Mouse (Mus musculus): ENCODE results near the gene Bco1.

Bco1 gene

DNA sequence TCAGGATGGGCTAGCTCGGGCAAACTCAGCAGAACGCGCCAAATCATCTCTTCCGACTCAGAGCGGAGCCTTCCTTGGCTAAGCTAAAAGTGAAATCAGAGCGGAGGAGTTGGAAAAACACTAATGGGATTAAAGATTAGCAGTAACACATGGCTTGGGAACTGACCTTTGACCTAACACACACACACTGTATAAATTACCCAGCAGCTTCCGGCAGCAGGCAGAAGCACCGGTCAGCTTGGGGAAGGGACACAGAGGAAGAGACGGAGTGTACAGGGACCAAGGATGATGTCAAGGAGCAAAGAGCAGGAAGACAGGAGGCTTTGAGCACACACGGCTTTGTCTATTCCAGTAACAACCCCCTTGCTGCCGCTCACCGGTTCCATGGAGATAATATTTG, at the start of gene Bco1:
Gene Bco1, plus strand, starts transcription at position 208 of the 400 bp plus-strand sequence.
- WGBS: 83% methylated on average over 12 of the region's 12 CpGs

- 70% methylated on average over 7 of the region's 7 CpGs for WGBS
These were observed 46.2 kb upstream of the Bco1 start for GRCm38 (mm10) chr8:117049444-117049843.

DNA sequence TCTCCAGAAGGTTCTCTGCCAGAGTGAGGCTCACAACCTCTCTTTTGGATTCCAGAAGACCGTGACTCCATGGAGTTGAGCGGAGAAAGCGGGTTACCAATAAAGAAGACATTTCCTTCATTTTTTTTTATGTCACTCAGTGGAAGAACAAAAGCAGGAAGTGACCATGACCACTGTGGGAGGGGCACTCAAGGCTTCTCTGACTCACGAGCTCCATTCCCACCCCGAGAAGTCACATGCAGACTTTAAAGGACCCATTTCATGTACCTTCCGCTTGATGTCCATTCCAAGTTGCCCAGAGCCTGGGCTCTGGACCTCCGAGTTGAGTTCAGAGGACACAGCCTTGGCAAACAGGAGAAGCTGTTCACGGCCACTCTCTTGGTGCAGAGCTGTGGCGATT, 44.9 kb upstream of the Bco1 start:
- WGBS: 85% methylated on average over 9 of the region's 9 CpGs

GRCm38 (mm10) chr8:117051316-117051715, 44.3 kb upstream of the Bco1 start:
- 73% methylated on average over 9 of the region's 9 CpGs for WGBS

- WGBS: 76% methylated on average over 12 of the region's 12 CpGs
These were observed 42.2 kb upstream of the Bco1 start for GRCm38 (mm10) chr8:117053135-117054079.

DNA sequence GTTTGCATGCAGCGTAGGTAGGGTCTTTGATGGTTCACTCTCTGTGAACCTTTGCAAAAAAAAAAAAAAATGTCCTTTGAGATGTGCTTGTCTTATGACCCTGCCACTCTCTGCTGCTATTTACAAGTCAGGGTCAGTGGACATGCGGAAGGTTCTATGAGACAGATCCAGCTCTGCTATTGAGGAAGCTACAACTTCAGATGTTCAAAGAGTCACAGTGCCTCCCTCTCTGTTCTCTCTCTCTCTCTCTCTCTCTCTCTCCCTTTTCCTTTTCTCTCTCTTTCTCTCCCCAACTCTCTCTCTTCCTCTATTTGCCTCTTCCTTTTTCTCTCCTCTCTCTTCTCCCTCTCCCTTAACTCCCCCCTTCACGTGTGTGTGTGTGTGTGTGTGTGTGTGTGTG, 41.5 kb upstream of the Bco1 start:
- WGBS: 87% methylated on average over 3 of the region's 3 CpGs

- WGBS: 79% methylated on average over 6 of the region's 6 CpGs
These were observed 40.6 kb upstream of the Bco1 start for GRCm38 (mm10) chr8:117055097-117055496.

DNA sequence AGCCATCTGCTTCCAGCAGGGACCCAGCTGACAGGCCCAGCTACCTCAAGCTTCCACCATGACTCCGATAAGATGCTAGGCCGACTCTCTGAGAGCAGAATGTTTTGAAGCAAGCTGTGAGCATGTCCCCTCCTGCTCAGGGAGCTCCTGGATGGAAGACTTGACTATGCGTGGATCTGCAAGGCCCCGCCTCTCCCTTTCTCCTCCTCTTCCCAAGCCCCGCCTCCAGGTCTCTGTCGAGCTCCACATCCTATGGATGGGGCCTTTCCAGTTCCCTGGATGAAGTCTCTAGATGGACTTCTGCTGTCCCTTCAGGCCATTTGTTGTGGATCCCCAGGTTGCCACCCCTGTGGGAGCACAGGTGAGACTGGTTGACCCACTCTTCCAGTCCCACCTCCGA, 36.6 kb upstream of the Bco1 start:
- WGBS: 73% methylated on average over 7 of the region's 7 CpGs

GRCm38 (mm10) chr8:117060306-117060705, 35.3 kb upstream of the Bco1 start:
- 77% methylated on average over 13 of the region's 13 CpGs for WGBS

DNA sequence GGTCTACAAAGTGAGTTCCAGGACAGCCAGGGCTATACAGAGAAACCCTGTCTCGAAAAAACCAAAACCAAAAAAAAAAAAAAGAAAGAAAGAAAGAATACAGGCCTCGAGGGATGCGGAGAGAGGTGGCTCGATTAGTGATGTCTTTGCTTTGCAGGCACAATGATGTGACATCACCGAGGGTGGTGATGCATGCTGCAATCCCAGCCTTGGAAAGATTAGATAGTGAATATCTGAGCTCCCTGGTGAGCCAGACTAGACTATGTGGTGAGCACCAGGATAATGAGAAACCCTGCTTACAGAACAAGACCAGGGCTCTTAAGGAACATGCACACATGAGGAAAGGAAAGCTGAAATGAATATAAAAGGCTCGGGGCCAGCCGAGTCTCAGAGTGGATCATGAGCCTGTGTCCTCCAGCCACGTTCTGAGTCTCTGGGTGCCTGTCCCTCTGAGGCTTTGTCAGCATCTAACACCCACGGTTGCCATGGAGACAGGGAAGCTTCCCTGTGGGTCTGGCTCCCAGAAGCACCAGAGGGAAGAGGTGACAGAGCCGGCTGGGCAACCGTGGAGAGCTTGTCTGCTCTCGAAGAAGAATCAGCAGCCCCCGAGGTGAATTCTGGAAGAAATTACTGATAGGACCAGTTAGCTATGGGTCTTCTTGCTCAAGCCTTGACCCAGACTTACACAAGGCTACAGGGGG, 34.3 kb upstream of the Bco1 start:
- 44% methylated on average over 13 of the region's 13 CpGs for WGBS

- 80% methylated on average over 7 of the region's 7 CpGs for WGBS
These were observed 28.7 kb upstream of the Bco1 start for GRCm38 (mm10) chr8:117066955-117067354.

GRCm38 (mm10) chr8:117067396-117067795, 28.3 kb upstream of the Bco1 start:
- WGBS: 91% methylated on average over 11 of the region's 11 CpGs

DNA sequence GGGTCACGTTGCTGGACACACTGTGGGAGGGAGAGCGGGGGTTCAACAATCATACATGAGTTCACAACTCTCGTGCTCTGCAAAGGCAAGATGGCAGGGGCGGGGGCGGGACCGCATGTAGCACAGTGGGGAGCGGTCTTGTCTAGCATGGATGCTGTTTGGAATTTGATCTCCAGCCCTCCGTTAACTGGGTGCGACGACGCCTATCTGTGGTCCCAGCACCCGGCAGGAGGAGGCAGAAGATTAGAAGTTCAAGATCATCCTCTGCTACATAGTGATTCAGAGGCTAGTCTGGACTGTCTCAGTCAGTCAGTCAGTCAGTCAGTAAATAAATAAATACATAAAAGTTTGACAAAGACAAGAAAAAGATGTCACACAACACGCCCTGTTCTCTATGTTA, 27.4 kb upstream of the Bco1 start:
- 88% methylated on average over 13 of the region's 13 CpGs for WGBS

GRCm38 (mm10) chr8:117069708-117070107, 25.9 kb upstream of the Bco1 start:
- 71% methylated on average over 1 of the region's 1 CpGs for WGBS

DNA sequence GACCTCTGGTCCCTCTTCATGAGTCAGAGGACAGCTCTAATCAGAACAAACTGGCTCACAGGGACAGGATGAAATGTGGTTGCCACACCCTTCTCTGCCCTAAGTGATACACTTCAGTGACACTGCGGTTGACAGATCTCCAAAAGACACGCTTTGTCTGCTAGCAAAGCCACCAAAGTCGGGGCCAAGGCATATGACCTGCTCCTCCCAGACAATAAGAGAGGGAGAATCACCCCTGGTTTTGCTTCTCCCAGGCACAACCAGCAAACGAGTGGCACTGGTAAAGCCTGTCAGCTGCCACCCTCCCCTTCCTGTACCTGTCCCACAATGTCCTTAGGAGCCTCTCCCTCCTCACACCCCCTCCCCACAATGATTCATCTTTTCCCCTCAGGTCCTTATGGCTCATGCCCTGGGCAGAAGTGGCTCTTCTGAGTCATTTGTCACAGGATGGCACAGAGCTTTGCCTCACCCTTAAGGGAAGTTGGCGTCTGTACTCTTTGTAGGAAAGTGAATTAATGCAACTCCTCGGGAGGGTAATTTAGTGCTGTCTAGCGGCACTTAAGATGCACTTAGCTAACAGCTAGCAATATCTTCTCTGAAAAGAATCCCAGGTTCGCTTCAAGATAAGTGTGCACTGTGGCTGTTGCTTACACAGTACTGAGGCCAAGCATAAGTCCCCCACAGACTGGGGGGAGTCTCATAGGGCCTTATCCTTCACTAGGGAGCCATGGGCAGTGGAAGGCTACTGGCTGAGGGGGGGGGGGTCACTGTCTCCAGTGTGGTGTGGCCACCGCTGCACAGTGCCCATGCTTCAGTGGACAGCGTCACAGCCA, 21.1 kb upstream of the Bco1 start:
- 71% methylated on average over 10 of the region's 10 CpGs for WGBS

DNA sequence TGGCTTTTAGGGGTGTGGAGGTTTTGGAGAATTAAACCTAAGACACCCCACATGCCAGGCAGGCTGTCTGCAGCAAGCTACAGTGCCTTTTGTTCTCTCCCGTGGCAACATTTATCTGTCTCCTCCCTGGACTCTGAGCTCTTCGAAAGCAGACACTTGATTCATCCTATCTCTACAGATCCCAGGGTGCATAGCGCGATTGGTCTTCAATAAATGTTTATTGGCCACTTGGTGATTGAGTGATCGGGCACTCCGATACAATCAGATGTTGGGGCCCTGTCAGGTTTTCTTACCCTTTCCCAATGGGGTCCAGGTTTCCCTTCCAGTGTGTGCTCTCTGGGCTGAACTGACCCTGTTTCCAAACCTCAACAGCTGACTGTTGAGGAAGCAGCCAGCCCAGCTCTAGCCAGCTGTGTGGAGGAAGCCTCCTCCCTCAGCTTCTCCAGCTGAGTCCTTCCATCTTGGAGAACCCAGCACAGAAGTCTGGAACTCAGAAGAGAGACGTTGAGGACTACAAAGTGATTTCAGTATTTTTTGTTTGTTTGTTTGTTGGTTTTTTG, 17.2 kb upstream of the Bco1 start:
- 86% methylated on average over 7 of the region's 7 CpGs for WGBS

GRCm38 (mm10) chr8:117079652-117080051, 16.0 kb upstream of the Bco1 start:
- 90% methylated on average over 14 of the region's 14 CpGs for WGBS

DNA sequence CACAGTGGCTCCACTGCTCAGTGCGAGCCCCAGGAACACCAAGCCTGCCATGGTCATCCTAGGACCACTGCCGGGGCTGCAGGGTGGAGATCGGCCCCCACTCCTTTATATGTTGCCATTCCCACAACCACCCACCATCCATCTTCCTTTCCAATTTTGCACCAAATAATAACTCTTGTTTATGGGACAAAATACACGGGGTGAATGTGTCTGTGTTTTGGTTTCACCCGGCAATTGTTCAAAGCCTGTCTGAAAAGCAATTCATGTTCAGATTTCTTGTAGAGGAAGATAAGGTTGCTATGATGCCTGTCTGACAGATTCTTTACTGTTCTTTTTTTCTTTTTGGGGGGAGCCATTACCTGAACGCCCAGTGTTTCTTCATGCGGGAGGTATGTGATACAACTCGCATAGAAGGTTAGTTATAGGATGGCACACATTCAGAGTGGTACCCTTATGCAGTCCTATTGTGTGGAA, 13.2 kb upstream of the Bco1 start, which contains the start of gene Pkd1l2:
Gene Pkd1l2, minus strand, starts transcription at position 51 of the 474 bp plus-strand sequence.
- WGBS: 88% methylated on average over 8 of the region's 8 CpGs

- 82% methylated on average over 9 of the region's 9 CpGs for WGBS
These were observed 12.6 kb upstream of the Bco1 start for GRCm38 (mm10) chr8:117082947-117083559.

DNA sequence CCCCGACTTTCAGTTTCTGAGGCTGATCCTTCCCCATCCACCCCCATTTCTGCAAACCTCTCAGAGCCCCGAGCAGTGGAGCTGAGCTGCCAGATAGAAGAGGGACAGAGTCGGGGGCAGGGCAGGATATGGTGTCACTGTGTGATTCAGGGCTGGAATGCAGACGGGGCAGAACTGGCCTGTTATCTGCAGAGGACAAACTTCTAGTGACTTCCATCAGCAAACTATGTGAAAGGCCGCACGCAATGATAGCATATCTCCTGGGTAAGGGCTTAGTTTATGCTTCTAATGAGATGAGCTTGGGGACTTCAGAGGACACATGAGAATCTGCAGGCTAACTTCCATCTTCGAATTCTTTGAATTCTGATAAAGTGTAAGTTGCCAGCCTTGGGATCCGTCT, 10.1 kb upstream of the Bco1 start:
- whole genome bisulfite sequencing: 79% methylated on average over 8 of the region's 8 CpGs

DNA sequence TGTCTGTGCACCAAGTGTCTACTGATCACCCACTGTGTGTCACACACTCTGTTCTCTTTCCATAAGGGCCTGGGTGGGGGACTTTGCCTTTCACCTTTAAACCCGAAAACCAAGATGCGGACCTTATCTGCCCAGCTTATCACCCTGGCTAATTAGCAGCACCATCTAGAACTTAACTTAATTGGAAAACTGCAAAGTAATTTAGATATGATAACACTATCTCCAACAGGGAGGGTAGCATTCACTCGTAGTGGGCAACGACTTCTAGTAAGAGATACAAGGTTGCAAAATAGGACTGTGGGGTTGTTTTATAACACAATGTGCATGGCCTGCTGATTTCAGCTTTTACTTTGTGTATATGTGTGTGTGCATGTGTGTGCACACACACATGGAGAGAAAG, 5.9 kb upstream of the Bco1 start:
- WGBS: 95% methylated on average over 4 of the region's 4 CpGs
